Mouse (Mus musculus) CD4-positive, CD25-positive, alpha-beta regulatory T cell (primary cell): Measurements from ENCODE around the gene Olfr1418. TPM values are rescaled to one million over a fixed set of nuclear protein-coding genes. Genes with fewer than 3 reads are reported as not detected.

Experiments
- polyA plus RNA-seq: library from polyadenylated mRNA; unstranded; fragments of 100-300 nt; shearing (Covaris generic); gene quantifications from one replicate; pipeline ENCODE4 v1.2.1, GENCODE M21; 2017

Olfr1418 gene
- polyA plus RNA-seq, result 0.11 TPM

DNA sequence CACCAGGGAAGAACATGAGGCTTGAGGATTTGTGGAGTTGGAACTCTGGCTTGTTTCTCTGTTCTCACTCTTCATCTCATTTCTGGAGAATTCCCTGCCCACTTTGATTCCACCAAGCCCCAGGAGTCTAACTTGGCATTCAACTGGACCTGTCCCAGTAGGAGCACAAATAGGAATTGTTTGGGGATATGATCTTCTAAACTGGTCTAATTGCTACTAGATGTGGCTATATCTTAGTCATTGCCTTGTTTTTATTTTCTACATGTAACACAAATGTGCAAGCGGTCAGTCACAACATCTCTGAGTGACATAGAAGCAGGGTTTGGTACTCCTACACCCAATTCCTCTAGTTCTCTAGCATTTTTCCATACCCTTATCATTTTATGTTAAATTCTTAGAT lies at the start of gene Olfr1418:
Olfr1418 (minus strand) TSS at position 101 of the 400 bp plus-strand sequence.

DNA sequence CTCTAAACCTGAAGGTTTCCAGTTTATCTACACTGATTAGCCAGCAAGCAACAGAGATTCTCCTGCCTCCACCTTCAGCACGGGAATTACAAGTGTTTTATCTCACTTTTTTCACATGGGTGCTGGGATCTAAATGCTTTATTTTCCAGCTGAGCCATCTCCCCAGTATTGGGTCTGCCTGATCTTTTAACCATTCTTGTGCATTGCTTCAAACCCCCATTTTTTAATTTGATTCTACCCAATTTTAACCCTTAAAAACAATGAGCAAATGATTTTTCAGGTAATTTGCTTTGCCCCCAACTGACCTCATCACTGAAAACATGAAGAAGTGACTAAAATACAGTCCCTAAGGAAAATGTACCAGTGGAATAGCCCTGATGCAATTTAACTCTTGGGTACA lies 25.4 kb upstream of the Olfr1418 start, which contains the start of gene Olfr1420:
Olfr1420 (plus strand) TSS at position 301 of the 400 bp plus-strand sequence.

DNA sequence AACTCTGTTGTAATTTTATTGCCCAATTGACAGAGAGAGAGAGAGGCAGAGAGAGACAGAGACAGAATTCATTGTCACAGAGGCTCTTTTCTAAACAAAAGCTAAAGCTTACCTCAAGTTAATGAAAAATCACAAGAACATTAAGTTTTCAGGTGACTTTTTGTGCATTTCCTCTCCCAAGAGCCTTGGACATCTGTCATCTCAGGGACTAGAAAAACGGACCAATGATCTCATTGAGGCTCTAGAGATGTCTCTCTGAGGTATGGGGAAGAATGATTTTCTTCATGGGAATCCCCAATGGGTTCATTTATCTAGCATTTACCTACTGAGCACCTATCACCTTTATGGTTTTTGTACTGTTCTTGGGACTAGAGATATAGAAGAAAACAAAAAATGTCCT lies 14.1 kb upstream of the Olfr1418 start, which contains the start of gene Olfr1419:
Olfr1419 (minus strand) TSS at position 101 of the 400 bp plus-strand sequence.

DNA sequence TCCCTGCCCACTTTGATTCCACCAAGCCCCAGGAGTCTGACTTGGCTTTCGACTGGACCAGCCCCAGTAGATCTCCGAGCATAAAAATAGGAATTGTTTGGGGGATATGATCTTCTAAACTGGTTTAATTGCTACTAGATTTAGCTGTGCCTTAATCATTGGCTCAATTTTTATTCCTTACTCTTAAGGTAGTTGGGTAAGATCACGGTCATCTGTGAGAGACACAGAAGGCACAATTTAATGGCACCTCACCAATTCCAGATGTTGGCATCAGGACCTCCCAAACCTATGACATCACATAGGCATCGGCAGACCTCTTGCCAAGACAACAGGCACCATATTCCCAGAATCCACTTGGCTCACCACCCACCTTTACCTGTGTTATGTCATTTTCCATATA lies 21.7 kb downstream of the Olfr1418 start, which contains the start of gene Olfr1417:
Olfr1417 (minus strand) TSS at position 101 of the 400 bp plus-strand sequence.

DNA sequence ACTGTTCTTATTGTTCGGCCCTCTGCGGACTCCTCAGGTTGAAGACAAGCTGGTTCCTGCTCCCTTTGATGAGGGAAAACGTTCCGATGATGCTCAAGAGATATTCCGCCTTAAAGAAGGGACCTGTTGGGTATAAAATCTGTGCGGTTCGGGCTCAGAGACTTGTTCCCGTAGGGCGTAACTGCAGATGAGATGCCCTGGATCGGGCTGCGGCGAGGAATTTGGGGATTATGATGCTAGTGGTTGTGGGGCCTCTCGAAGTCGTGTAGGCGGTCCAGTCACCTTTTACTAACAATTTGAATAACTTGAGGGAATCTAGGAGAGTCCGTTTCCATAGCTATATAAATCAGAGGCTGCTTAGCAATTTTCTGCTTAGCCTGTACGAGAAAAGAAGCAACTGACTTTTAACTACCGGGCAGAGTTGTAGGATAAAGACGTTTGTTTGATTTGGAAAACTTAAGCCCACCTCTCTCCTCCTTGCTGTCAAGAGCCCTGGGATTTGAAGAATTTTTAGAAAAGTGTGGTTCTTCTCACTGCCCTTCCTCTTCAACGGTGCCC lies 41.6 kb downstream of the Olfr1418 start, which contains the start of gene Stx3:
Stx3 (minus strand) TSS at position 261 of the 558 bp plus-strand sequence.

Other genes with a start within 250 kb of the Olfr1418 start
- 0.31 TPM for gene Ms4a2, start 237.3 kb downstream of the Olfr1418 start, polyA plus RNA-seq
- not detected for gene Ms4a3, start 220.2 kb downstream of the Olfr1418 start, polyA plus RNA-seq
- gene Oosp2, start 200.5 kb downstream of the Olfr1418 start, polyA plus RNA-seq, result not detected
- not detected for gene Oosp1, start 169.9 kb downstream of the Olfr1418 start, polyA plus RNA-seq
- gene Oosp3, start 164.0 kb downstream of the Olfr1418 start, polyA plus RNA-seq, result not detected
- gene Gif, start 113.5 kb downstream of the Olfr1418 start, polyA plus RNA-seq, result not detected
- gene Mrpl16, start 90.7 kb downstream of the Olfr1418 start, polyA plus RNA-seq, result 42.4 TPM
- gene Stx3, start 41.7 kb downstream of the Olfr1418 start, polyA plus RNA-seq, result 1.9 TPM
- not detected for gene Olfr1417, start 21.8 kb downstream of the Olfr1418 start, polyA plus RNA-seq
- not detected for gene Olfr1419, start 14.0 kb upstream of the Olfr1418 start, polyA plus RNA-seq
- not detected for gene Olfr1420, start 25.5 kb upstream of the Olfr1418 start, polyA plus RNA-seq
- gene Patl1, start 51.3 kb upstream of the Olfr1418 start, polyA plus RNA-seq, result 22.5 TPM
- gene Osbp, start 104.9 kb upstream of the Olfr1418 start, polyA plus RNA-seq, result 46.5 TPM
- 0.04 TPM for gene Olfr1423, start 180.3 kb upstream of the Olfr1418 start, polyA plus RNA-seq
- gene Olfr1424, start 201.6 kb upstream of the Olfr1418 start, polyA plus RNA-seq, result not detected
- gene Olfr1425, start 216.7 kb upstream of the Olfr1418 start, polyA plus RNA-seq, result not detected
- gene Olfr1426, start 230.9 kb upstream of the Olfr1418 start, polyA plus RNA-seq, result not detected
- gene Olfr1427, start 242.3 kb upstream of the Olfr1418 start, polyA plus RNA-seq, result not detected